11 mouse cellular contexts compared by ENCODE assay signal in the genomic region with DNA sequence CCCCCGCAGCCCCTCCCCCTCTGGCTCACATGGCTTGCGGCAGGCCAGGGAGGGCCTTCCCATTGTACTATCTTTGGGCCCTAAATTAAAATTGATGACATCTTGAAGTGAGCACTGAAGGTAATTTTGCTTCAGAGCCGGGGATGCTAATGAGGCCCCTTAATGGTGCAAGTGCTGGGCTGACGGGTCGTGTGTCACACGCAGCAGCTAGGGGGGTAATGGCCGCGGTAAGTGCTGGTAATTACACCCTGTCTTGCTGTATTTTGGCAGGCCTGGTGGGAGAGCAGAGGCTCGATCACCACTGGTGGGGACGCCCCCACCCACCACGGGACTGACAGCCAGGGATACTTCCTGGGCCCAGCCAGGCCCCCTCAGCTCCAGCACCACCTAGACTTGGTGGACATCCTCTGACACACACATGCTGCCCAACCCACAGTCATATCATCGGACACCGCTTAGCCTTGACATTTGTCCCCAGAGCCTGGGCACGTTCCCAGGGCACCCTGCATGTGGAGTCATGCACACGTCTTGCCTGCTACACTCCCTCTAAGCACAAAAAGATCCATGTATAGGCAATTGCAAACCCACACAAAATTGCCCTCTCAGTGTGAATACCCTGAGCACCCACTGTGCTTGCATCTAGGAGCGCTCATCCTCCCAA. TPM values are rescaled to one million over a fixed set of nuclear protein-coding genes. Genes with fewer than 3 reads are reported as not detected.
DNase-seq lines count a peak whose midpoint lies in the region; ATAC-seq and TF ChIP-seq lines count a peak whose summit lies in the region.
"Had no signal": no experiment of that assay in that cellular context is flagged by ENCODE, and none has a peak within 500 bp of the region (broad histone marks: within the 10 kb centered on the region; RNA-seq: fewer than 3 reads in every experiment).

No protein-coding gene starts in this region.

- peaks cover 9% of the 10 kb centered on the region; the same call in 1 of the 2 replicates for H3K27me3 ChIP-seq in midbrain, embryonic 10.5 days (ENCODE audit: low read depth, poor library complexity, severe bottlenecking)
- H3K27me3 ChIP-seq in midbrain, postnatal 0 days (ENCODE audit: insufficient read depth, low read length): no peaks in the 10 kb centered on the region
- H3K27me3 ChIP-seq in forebrain, embryonic 14.5 days (replicated peaks; ENCODE audit: control insufficient read depth, insufficient read depth, low read length): no peaks in the 10 kb centered on the region
- peaks cover 7% of the 10 kb centered on the region; the same call in 1 of the 2 replicates for H3K27me3 ChIP-seq in neural tube, embryonic 13.5 days

- H3K4me1 ChIP-seq in midbrain, embryonic 10.5 days: peaks cover 44% of the 10 kb centered on the region
- no peaks in the 10 kb centered on the region for H3K4me1 ChIP-seq in midbrain, postnatal 0 days (ENCODE audit: insufficient read depth, low read length)
- no peaks in the 10 kb centered on the region for H3K4me1 ChIP-seq in forebrain, embryonic 14.5 days (ENCODE audit: control insufficient read depth, insufficient read depth, low read length)
- H3K4me1 ChIP-seq in neural tube, embryonic 13.5 days (replicated peaks): peaks cover 24% of the 10 kb centered on the region

- TF ChIP-seq CTCF in gastrocnemius, adult 2 months (IDR thresholded peaks at IDR 0.05): no peak
- no peak for TF ChIP-seq CTCF in midbrain, postnatal 0 days (IDR thresholded peaks at IDR 0.05)

- no peak overlapping the region for H3K27ac ChIP-seq in gastrocnemius, adult 2 months
- H3K27ac ChIP-seq in midbrain, embryonic 10.5 days (replicated peaks): peak overlapping the region; percentile 69
- no peak overlapping the region for H3K27ac ChIP-seq in midbrain, postnatal 0 days (ENCODE audit: low read depth, low read length)
- no peak overlapping the region for H3K27ac ChIP-seq in forebrain, embryonic 14.5 days (ENCODE audit: low read depth, low read length)
- 0 out of 2 replicates have a peak overlapping the region, but pooled peaks have one; percentile 3 for H3K27ac ChIP-seq in neural tube, embryonic 13.5 days (replicated peaks)

- no peaks in the 10 kb centered on the region for H3K36me3 ChIP-seq in midbrain, embryonic 10.5 days
- H3K36me3 ChIP-seq in midbrain, postnatal 0 days (ENCODE audit: insufficient read depth, low read length): no peaks in the 10 kb centered on the region
- H3K36me3 ChIP-seq in forebrain, embryonic 14.5 days (ENCODE audit: control insufficient read depth, insufficient read depth, low read length): no peaks in the 10 kb centered on the region
- H3K36me3 ChIP-seq in neural tube, embryonic 13.5 days: no peaks in the 10 kb centered on the region

- intact Hi-C loops in gastrocnemius, adult 2 months (cut with DNase I): no loop called here

- ATAC-seq in midbrain, postnatal 0 days (ENCODE audit: low FRiP score): no peak
- peak; percentile 13; the same call in 1 of the 2 replicates for ATAC-seq in forebrain, embryonic 14.5 days
- ATAC-seq in neural tube, embryonic 13.5 days (ENCODE audit: low read depth): no peak
- ATAC-seq: intestine, postnatal 0 days had no signal

- WGBS in midbrain, embryonic 10.5 days: 75% methylated on average over 16 of the region's 16 CpGs
- whole genome bisulfite sequencing in midbrain, postnatal 0 days: 67% methylated on average over 16 of the region's 16 CpGs
- WGBS in forebrain, embryonic 14.5 days: 44% methylated on average over 16 of the region's 16 CpGs
- WGBS in neural tube, embryonic 13.5 days: 29% methylated on average over 16 of the region's 16 CpGs

- no peak overlapping the region for H3K9ac ChIP-seq in midbrain, postnatal 0 days (replicated peaks; ENCODE audit: low read length, poor library complexity, severe bottlenecking)
- no peak overlapping the region for H3K9ac ChIP-seq in forebrain, embryonic 14.5 days (ENCODE audit: low read length)
- 0 out of 2 replicates have a peak overlapping the region, but pooled peaks have one; percentile 17 for H3K9ac ChIP-seq in neural tube, embryonic 13.5 days

- DNase-seq in gastrocnemius, adult 2 months: peak; percentile 55
- DNase-seq in gastrocnemius, postnatal 10 days: no peak
- DNase-seq in midbrain, embryonic 10.5 days (ENCODE audit: low spot score): peak; percentile 12
- no peak for DNase-seq in midbrain, postnatal 0 days (ENCODE audit: low spot score)
- DNase-seq in forebrain, embryonic 14.5 days (ENCODE audit: low spot score): peak; percentile 54
- DNase-seq in lung, postnatal 4 days: no peak
- no peak for DNase-seq in thymus, postnatal 25 days

- no peaks in the 10 kb centered on the region for H3K9me3 ChIP-seq in midbrain, embryonic 10.5 days (replicated peaks)
- H3K9me3 ChIP-seq in midbrain, postnatal 0 days (ENCODE audit: low read length): no peaks in the 10 kb centered on the region
- no peaks in the 10 kb centered on the region for H3K9me3 ChIP-seq in forebrain, embryonic 14.5 days (replicated peaks; ENCODE audit: control insufficient read depth, low read length)
- no peaks in the 10 kb centered on the region for H3K9me3 ChIP-seq in neural tube, embryonic 13.5 days
- H3K9me3 ChIP-seq: G1E had no signal

- H3K4me3 ChIP-seq in gastrocnemius, adult 2 months: no peak overlapping the region
- H3K4me3 ChIP-seq in midbrain, embryonic 10.5 days: no peak overlapping the region
- H3K4me3 ChIP-seq in midbrain, postnatal 0 days (ENCODE audit: low read depth, low read length): no peak overlapping the region
- H3K4me3 ChIP-seq in forebrain, embryonic 14.5 days (ENCODE audit: low read depth, low read length): no peak overlapping the region
- no peak overlapping the region for H3K4me3 ChIP-seq in neural tube, embryonic 13.5 days

- H3K4me2 ChIP-seq in midbrain, postnatal 0 days (ENCODE audit: low read depth, low read length, poor library complexity, severe bottlenecking): no peak overlapping the region
- H3K4me2 ChIP-seq in forebrain, embryonic 14.5 days (ENCODE audit: low read length): no peak overlapping the region
- H3K4me2 ChIP-seq in neural tube, embryonic 13.5 days: no peak overlapping the region

RNA-seq across cellular contexts. Expression of a gene that starts 38.2 kb away (rescaled TPM):
- total RNA-seq in gastrocnemius, adult 2 months (2021): under 1 TPM; 0.31 to 0.42 TPM
- 10 to 100 TPM in 1 of 2 experiments, 1 to 10 TPM in 1; 7.2 to 10.0 TPM for total RNA-seq in gastrocnemius, postnatal 10 days (2021)
- 10.6 and 12.9 TPM in 2 replicates for polyA plus RNA-seq in midbrain, embryonic 10.5 days (2016; fragmentation: Nextera tagmentation; extraction: Ambion mirVana)
- 19.2 and 21.4 TPM in 2 replicates for total RNA-seq in midbrain, postnatal 0 days (2014; rRNA removed)
- 1.3 and 1.6 TPM in 2 replicates for polyA plus RNA-seq in midbrain, postnatal 0 days (2015; fragmentation: Nextera tagmentation; extraction: Ambion mirVana)
- 10.4 and 12.4 TPM in 2 replicates for polyA plus RNA-seq in forebrain, embryonic 14.5 days (2014; fragmentation: Nextera tagmentation; extraction: Ambion mirVana)
- 3.6 and 4.7 TPM in 2 replicates for polyA plus RNA-seq in neural tube, embryonic 13.5 days (2015; fragmentation: Nextera tagmentation; extraction: Ambion mirVana)
- total RNA-seq: neutrophil, adult 5-6 weeks had no signal
- polyA plus RNA-seq: G1E had no signal

RNA-seq across cellular contexts. Expression of a gene that starts 59.5 kb away (rescaled TPM):
- total RNA-seq in gastrocnemius, adult 2 months (2021): 10 to 100 TPM; 85.3 to 93.9 TPM
- 10 to 100 TPM; 67.9 to 70.7 TPM for total RNA-seq in gastrocnemius, postnatal 10 days (2021)
- 1.9 and 2.3 TPM in 2 replicates for polyA plus RNA-seq in midbrain, embryonic 10.5 days (2016; fragmentation: Nextera tagmentation; extraction: Ambion mirVana)
- total RNA-seq in midbrain, postnatal 0 days (2014; rRNA removed): 5.2 and 9.6 TPM in 2 replicates
- polyA plus RNA-seq in midbrain, postnatal 0 days (2015; fragmentation: Nextera tagmentation; extraction: Ambion mirVana): 4.0 and 5.4 TPM in 2 replicates
- polyA plus RNA-seq in forebrain, embryonic 14.5 days (2014; fragmentation: Nextera tagmentation; extraction: Ambion mirVana): 2.2 and 2.4 TPM in 2 replicates
- polyA plus RNA-seq in neural tube, embryonic 13.5 days (2015; fragmentation: Nextera tagmentation; extraction: Ambion mirVana): 2.3 and 2.8 TPM in 2 replicates

Comparison
In these comparisons a context has a peak if more than half of its experiments do, and no peak if none do; other contexts are left out.
1. DNase-seq: peak in gastrocnemius, adult 2 months (single experiment), midbrain, embryonic 10.5 days (single experiment) and forebrain, embryonic 14.5 days (single experiment); none in gastrocnemius, postnatal 10 days (single experiment), midbrain, postnatal 0 days (single experiment), lung, postnatal 4 days (0 of 2) and thymus, postnatal 25 days (single experiment).
2. H3K27ac ChIP-seq: peak in midbrain, embryonic 10.5 days (single experiment) and neural tube, embryonic 13.5 days (single experiment); none in gastrocnemius, adult 2 months (single experiment), midbrain, postnatal 0 days (single experiment) and forebrain, embryonic 14.5 days (single experiment).